ENCODE assay signal across 8 mouse cellular contexts in genomic region chr4:119733942-119734341, GRCm38 (mm10). TPM values are rescaled to one million over a fixed set of nuclear protein-coding genes. Genes with fewer than 3 reads are reported as not detected.
DNase-seq lines count a peak whose midpoint lies in the region; ATAC-seq and TF ChIP-seq lines count a peak whose summit lies in the region.

No protein-coding gene starts in this region.

- no peak for TF ChIP-seq POLR2A in myocyte (IDR thresholded peaks at IDR 0.05; ENCODE audit: insufficient read length, low read depth)

- H3K27ac ChIP-seq in heart, embryonic 13.5 days (replicated peaks) = no peak overlapping the region
- H3K27ac ChIP-seq in limb, embryonic 12.5 days = no peak overlapping the region

- H3K9me3 ChIP-seq in heart, embryonic 13.5 days = no peaks in the 10 kb centered on the region
- H3K9me3 ChIP-seq in limb, embryonic 12.5 days = no peaks in the 10 kb centered on the region

- peak overlapping the region; percentile 99 for H3K4me2 ChIP-seq in heart, embryonic 13.5 days
- peak overlapping the region; percentile 100 for H3K4me2 ChIP-seq in limb, embryonic 12.5 days
- H3K4me2 ChIP-seq in myocyte (ENCODE audit: low read depth) = peak overlapping the region; percentile 85

- peak overlapping the region; percentile 91 for H3K4me3 ChIP-seq in heart, embryonic 13.5 days
- H3K4me3 ChIP-seq in limb, embryonic 12.5 days (replicated peaks) = peak overlapping the region; percentile 71
- H3K4me3 ChIP-seq in myocyte = no peak overlapping the region

- 0 out of 2 replicates have a peak, but pooled peaks have one; percentile 21 for ATAC-seq in heart, embryonic 13.5 days (ENCODE audit: extremely low read depth, insufficient number of reproducible peaks, low FRiP score, low TSS enrichment)
- ATAC-seq in limb, embryonic 12.5 days (ENCODE audit: insufficient number of reproducible peaks, insufficient read depth, low FRiP score, low TSS enrichment, low read depth) = peak; percentile 47
- ATAC-seq in inflammation-experienced regulatory T-cells, adult 6 months = no peak

- H3K79me2 ChIP-seq in myocyte (ENCODE audit: control insufficient read depth, insufficient read depth) = no peaks in the 10 kb centered on the region

- H3ac ChIP-seq in myocyte (ENCODE audit: control insufficient read depth, insufficient read length) = no peak overlapping the region

- peak overlapping the region; percentile 86 for H3K9ac ChIP-seq in heart, embryonic 13.5 days
- H3K9ac ChIP-seq in limb, embryonic 12.5 days (replicated peaks) = peak overlapping the region; percentile 57

- peaks cover 16% of the 10 kb centered on the region for H3K4me1 ChIP-seq in heart, embryonic 13.5 days
- peaks cover 5% of the 10 kb centered on the region; the same call in 1 of the 2 replicates for H3K4me1 ChIP-seq in limb, embryonic 12.5 days (replicated peaks)

- WGBS in heart, embryonic 13.5 days = under 1% methylated on average over 44 of the region's 44 CpGs
- WGBS in limb, embryonic 12.5 days = under 1% methylated on average over 44 of the region's 44 CpGs

- no peaks in the 10 kb centered on the region for H3K36me3 ChIP-seq in heart, embryonic 13.5 days
- H3K36me3 ChIP-seq in limb, embryonic 12.5 days = no peaks in the 10 kb centered on the region
- no peaks in the 10 kb centered on the region for H3K36me3 ChIP-seq in myocyte (ENCODE audit: control insufficient read depth, insufficient read depth)

- DNase-seq in cerebellum, adult 8-10 months = peak; percentile 67
- DNase-seq in cerebellum, adult 9-11 months = no peak
- peak; percentile 52 for DNase-seq in right cerebral cortex, postnatal 4 days
- DNase-seq in right cerebral cortex, adult 18-20 months = no peak

- peaks cover 30% of the 10 kb centered on the region for H3K27me3 ChIP-seq in heart, embryonic 13.5 days (replicated peaks)
- H3K27me3 ChIP-seq in limb, embryonic 12.5 days = peaks cover 32% of the 10 kb centered on the region
- H3K27me3 ChIP-seq in myocyte (ENCODE audit: control insufficient read depth, insufficient read depth, insufficient read length) = peaks cover 27% of the 10 kb centered on the region

TF ChIP-seq in myocyte, 11 proteins besides CTCF, POLR2A, EP300 and RAD21:
- no peak for TF ChIP-seq MYOG (IDR thresholded peaks at IDR 0.05; ENCODE audit: control insufficient read depth in 1 of 3, insufficient read depth in 1 of 3, insufficient read length in 2 of 3, low read depth in 2 of 3)
- no peak for TF ChIP-seq TCF3 (IDR thresholded peaks at IDR 0.05; ENCODE audit: insufficient read length, low read depth)
- no peak for TF ChIP-seq SRF (IDR thresholded peaks at IDR 0.05; ENCODE audit: control insufficient read depth, insufficient read length, low read depth)
- TF ChIP-seq TCF12 (IDR thresholded peaks at IDR 0.05; ENCODE audit: insufficient read depth, poor library complexity, severe bottlenecking) = no peak
- no peak for TF ChIP-seq POLR2AphosphoS2 (IDR thresholded peaks at IDR 0.05; ENCODE audit: insufficient read length, low read depth)
- no peak for TF ChIP-seq MAX (IDR thresholded peaks at IDR 0.05; ENCODE audit: low read depth)
- no peak for TF ChIP-seq MYOD1 (IDR thresholded peaks at IDR 0.05; ENCODE audit: control insufficient read depth in 1 of 3, insufficient read length in 2 of 3, low read depth in 2 of 3)
- no peak for TF ChIP-seq E2F4 (IDR thresholded peaks at IDR 0.05; ENCODE audit: insufficient read depth)
- no peak for TF ChIP-seq CEBPB (IDR thresholded peaks at IDR 0.05; ENCODE audit: insufficient read depth, poor library complexity, severe bottlenecking)
- TF ChIP-seq REST (IDR thresholded peaks at IDR 0.05; ENCODE audit: insufficient read depth, insufficient read length) = no peak
- no peak for TF ChIP-seq USF1 (IDR thresholded peaks at IDR 0.05; ENCODE audit: low read depth)

RNA-seq across cellular contexts. Expression of gene Hivep3, which starts 0.4 kb away (rescaled TPM):
- polyA plus RNA-seq in heart, embryonic 13.5 days (2015; fragmentation: Nextera tagmentation; extraction: Ambion mirVana) = 5.0 and 5.5 TPM in 2 replicates
- 0.84 and 0.86 TPM in 2 replicates for polyA plus RNA-seq in limb, embryonic 12.5 days (2016; fragmentation: Nextera tagmentation; extraction: Ambion mirVana)
- 0.54 TPM for polyA plus RNA-seq in myocyte (2012; fragmentation: generic; extraction: Trizol)
- polyA plus RNA-seq in inflammation-experienced regulatory T-cells, adult 6 months (2017; shearing (Covaris generic)) = 10 to 100 TPM in 2 of 3 experiments, 1 to 10 TPM in 1; 9.1 to 39.1 (median 33.5) TPM

Comparison
In these comparisons a context has a peak if more than half of its experiments do, and no peak if none do; other contexts are left out.
1. DNase-seq: peak in cerebellum, adult 8-10 months (single experiment) and right cerebral cortex, postnatal 4 days (single experiment); none in cerebellum, adult 9-11 months (single experiment) and right cerebral cortex, adult 18-20 months (single experiment).
2. Peak in every context shown above with its lines, with median percentiles within 50 percentile points of each other: H3K4me2 ChIP-seq.